Mouse (Mus musculus) testis, adult 2 months (tissue): ENCODE measurements around the gene Rp2.

Source experiments
- CTCF ChIP-seq: fragments of 200-500 bp; IDR thresholded peaks from 2 replicates; pipeline ENCODE4 v1.5.1; 2012; ENCODE audit warnings: low read depth, mild to moderate bottlenecking, inconsistent platforms, low read length, moderate library complexity; ENCODE audit not compliant: control insufficient read depth, insufficient read depth, insufficient replicate concordance
- POLR2A ChIP-seq: fragments of 200-500 bp; IDR thresholded peaks from 2 replicates; pipeline ENCODE4 v1.6.1; 2012; ENCODE audit warnings: low read depth, mild to moderate bottlenecking, inconsistent platforms, low read length, moderate library complexity; ENCODE audit not compliant: control insufficient read depth

DNA sequence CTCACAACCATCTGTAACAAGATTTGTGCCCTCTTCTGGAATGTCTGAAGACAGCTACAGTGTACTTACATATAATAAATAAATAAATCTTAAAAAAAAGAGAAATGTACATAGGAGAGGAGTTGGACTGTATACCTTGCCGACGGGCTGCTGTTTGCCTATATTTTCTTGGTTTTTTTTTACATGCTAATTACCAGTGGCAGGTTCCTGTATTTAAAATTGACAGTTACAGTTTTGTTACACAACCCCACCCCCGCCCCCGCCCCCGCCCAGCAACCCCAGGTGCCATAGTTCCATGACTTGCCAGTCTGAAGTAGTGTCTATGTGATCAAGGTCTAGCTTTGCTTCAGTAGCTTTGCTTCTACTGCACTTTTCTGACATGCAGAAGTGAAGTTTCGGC is 18.0 kb downstream of the Rp2 start:
- TF ChIP-seq CTCF (no peak), POLR2A (no peak)
